Mouse (Mus musculus) Patski (cell line): ENCODE data around the gene Egfl6. TPM values are rescaled to one million over a fixed set of nuclear protein-coding genes. Genes with fewer than 3 reads are reported as not detected.

Experiments used
- ATAC-seq: fragments of 100-300 bp; one replicate; pipeline ENCODE4 v1.8.0; 2021
- CTCF ChIA-PET: fragments of 350-600 bp; sonication (Branson Sonifier 250); formaldehyde crosslinking; loops from one replicate; lab custom pipeline; 2022; ENCODE audit warnings: inconsistent platforms; lab: Charles Lee
- POLR2A ChIA-PET: fragments of 350-600 bp; sonication (Branson Sonifier 250); formaldehyde crosslinking; loops from one replicate; lab custom pipeline; 2022; ENCODE audit warnings: antibody characterized with exemption, inconsistent platforms; lab: Charles Lee
- DNase-seq: peaks from one replicate; pipeline ENCODE4 v3.0.0-alpha.2; 2011; ENCODE audit warnings: low read depth, low spot score
- H3K27me3 ChIP-seq: fragments of 371-371 bp; one replicate; pipeline ENCODE4 v1.5.1; 2021
- CTCF ChIP-seq: fragments of 100-300 bp; IDR thresholded peaks from one replicate; pipeline ENCODE4 v1.5.1; 2021
- in situ Hi-C: fragments of 300-500 bp; cut with MboI; formaldehyde crosslinking; loops from 3 replicates; pipeline ENCODE4 v1.11.1; 2018; ENCODE audit warnings: low pct_unique_long_range_greater_than_20kb, mixed read lengths
- polyA plus RNA-seq: library from polyadenylated mRNA; unstranded; gene quantifications from one replicate; pipeline ENCODE4 v1.2.3, GENCODE M21; 2021

The Egfl6 gene
- polyA plus RNA-seq: not detected

- DNase-seq: no peak
- ChIA-PET CTCF (no interaction called here), POLR2A (no interaction called here)
- no peak for ATAC-seq
- peaks cover 3% of the 10 kb centered on the region for H3K27me3 ChIP-seq
- TF ChIP-seq CTCF: no peak
- in situ Hi-C loops: no loop called here
These were observed at the start of gene Egfl6 for GRCm38 (mm10) chrX:166584947-166585824. Gene Egfl6 (minus strand): TSS chrX:166585720.

DNA sequence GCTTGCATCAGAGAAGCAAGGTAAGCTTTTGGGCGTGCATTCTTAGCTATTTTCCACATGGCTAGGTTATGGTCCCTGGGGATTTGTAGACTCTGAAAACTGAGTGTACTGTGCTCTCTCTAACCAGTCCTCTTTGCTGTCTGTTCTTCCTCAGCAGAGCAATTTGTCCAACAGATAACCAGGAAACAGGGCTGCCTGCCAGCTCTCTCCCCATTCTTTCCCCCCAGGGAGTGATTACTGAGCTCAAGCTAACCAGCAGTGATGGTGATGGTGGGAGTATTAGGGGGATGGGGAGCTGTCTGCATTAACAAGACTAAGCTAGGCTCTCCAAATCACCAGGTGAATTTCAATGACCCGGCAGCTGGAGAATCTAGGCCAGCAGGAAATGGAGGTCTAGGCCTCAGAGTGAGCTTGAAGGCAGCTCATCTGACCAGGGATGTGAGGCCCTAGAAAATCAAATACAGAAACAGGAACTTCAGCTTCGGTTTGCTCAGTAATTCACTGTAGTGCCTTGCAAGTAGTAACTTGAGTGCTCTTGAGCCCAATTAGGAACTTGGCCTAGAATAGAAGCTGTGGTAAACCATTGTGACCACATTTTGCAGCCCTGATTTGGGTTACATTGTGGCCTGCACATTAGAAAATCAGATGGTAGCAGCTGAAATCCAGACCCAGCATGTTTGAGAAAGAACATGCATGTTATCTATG, 41.5 kb upstream of the Egfl6 start:
- H3K27me3 ChIP-seq: peaks cover 7% of the 10 kb centered on the region
- in situ Hi-C loops: no loop called here
- ATAC-seq: no peak
- CTCF ChIA-PET: interaction anchor here (1.8 kb wide), 1 partner anchor 12 kb away, joined by 4 read pairs; no protein-coding TSS in a partner anchor
- TF ChIP-seq CTCF: no peak
- DNase-seq: no peak
- POLR2A ChIA-PET: interaction anchor here (0.7 to 1.3 kb wide), 2 partner anchors 10 to 198 kb away, joined by 4 read pairs; no protein-coding TSS in a partner anchor

DNA sequence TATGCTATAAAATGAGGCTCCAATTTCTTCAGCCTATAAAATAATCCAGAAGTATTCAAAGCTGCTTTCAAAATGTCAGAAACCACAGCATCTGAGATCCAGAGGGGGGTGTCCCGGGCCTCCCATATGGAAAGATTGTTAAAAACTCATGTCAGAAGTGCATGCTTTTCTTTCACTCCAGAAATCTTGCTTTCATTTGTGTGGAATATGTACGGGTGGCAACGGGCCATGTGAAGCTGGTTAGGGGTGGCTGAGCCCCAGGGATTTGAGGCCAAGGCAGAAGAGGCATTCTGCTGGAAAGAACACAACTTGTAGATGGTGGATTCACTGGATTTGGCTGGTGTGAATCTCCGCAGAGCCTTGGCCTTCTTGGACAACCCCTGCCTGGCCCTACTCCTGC, 40.7 kb upstream of the Egfl6 start:
- DNase-seq: no peak
- ChIA-PET CTCF (interaction anchor here (1.8 kb wide), 1 partner anchor 11 kb away, joined by 4 read pairs; no protein-coding TSS in a partner anchor), POLR2A (interaction anchor here (0.6 to 0.7 kb wide), 2 partner anchors 448 to 1725 kb away, joined by 3 read pairs; no protein-coding TSS in a partner anchor)
- ATAC-seq: no peak
- H3K27me3 ChIP-seq: peaks cover 4% of the 10 kb centered on the region
- in situ Hi-C loops: no loop called here
- no peak for TF ChIP-seq CTCF

GRCm38 (mm10) chrX:166623176-166623575, 37.7 kb upstream of the Egfl6 start:
- ChIA-PET POLR2A (no interaction called here), CTCF (no interaction called here)
- in situ Hi-C loops: no loop called here
- TF ChIP-seq CTCF: no peak
- H3K27me3 ChIP-seq: peaks cover 4% of the 10 kb centered on the region
- no peak for ATAC-seq
- no peak for DNase-seq

DNA sequence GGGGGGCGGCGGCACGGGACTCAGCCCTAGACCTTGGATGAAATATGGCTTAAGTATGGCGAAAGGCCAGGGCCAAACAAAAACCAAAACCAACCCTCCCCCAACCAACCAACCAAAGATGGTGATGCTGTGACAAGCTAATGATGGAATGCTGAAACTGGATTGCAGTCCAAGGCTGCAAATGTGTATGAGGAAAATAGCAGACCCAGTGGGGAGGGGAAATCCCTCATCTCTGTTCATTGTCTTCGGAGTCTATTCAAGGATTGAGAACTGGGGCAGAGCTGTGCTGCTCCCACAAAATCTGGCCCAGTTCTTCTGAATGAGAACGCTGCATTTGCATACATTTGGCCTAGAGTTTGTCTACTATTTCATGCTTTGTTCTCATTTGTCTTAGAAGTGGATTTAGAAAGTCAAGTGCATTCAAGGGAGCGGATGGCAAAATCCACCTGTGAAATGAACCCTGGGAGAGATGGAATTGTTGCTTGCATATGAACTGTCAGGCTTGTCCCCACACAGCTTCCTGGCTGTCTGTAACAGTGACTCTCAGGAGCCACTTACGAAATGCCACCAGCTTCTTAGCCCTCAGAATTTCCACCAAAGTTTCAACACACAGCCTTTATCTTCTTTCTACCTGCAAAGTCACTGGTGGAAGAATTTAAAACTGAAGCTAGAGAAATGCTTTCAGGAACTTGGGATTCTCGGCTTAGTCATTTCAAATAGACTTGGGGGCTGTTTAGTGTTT, 36.2 kb upstream of the Egfl6 start:
- DNase-seq (no peak), ATAC-seq (no peak)
- POLR2A ChIA-PET: no interaction called here
- no peak for TF ChIP-seq CTCF
- H3K27me3 ChIP-seq: peaks cover 6% of the 10 kb centered on the region
- in situ Hi-C loops: no loop called here
- CTCF ChIA-PET: no interaction called here

DNA sequence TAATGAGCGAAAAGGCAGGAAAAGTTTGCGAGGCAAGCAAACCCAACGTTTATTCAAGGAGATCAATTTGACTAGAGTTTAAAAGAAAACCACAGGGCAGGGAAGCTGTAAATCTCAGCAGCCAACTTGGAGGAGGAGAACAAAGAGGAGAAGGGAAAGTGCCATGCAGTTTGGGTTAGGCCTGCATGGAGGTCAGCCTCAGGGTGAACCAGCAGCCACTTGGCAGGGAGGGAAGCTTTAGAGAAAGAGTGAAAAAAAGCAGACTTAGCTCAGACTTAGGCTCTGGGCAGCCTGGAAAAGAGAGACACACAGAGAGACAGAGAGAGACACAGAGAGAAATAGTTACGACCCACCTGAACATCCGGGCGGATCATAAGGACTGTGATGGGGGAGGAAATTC, 35.4 kb upstream of the Egfl6 start:
- POLR2A ChIA-PET: no interaction called here
- no peak for ATAC-seq
- CTCF ChIA-PET: no interaction called here
- peaks cover 5% of the 10 kb centered on the region for H3K27me3 ChIP-seq
- TF ChIP-seq CTCF: no peak
- in situ Hi-C loops: no loop called here
- DNase-seq: no peak

- H3K27me3 ChIP-seq: peaks cover 8% of the 10 kb centered on the region
- ATAC-seq (no peak), DNase-seq (no peak)
- TF ChIP-seq CTCF: no peak
- in situ Hi-C loops: no loop called here
- POLR2A ChIA-PET: no interaction called here
- CTCF ChIA-PET: no interaction called here
These were observed 33.6 kb upstream of the Egfl6 start for GRCm38 (mm10) chrX:166619084-166619483.

DNA sequence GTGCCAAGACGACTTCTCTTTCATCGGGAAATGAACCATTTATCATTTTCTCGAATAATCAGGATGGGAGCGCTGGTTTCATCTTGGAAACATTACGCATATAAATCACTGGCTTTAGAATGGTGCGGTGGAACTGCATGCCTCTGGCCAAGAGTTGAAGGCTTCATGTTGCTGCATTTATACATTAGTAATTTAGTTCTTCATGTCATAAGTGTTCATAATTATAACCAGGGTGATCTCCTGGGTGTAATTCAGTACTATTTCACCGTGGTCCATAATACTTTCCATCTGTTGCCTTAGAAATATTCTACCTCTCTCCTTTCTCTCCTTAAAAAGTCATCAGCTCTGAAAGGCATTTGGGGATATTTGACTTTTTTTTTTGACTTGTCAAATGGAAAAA, 29.7 kb upstream of the Egfl6 start:
- no peak for TF ChIP-seq CTCF
- CTCF ChIA-PET: interaction anchor here (1.3 kb wide), 1 partner anchor 12 kb away, joined by 4 read pairs; no protein-coding TSS in a partner anchor
- in situ Hi-C loops: no loop called here
- POLR2A ChIA-PET: no interaction called here
- DNase-seq: no peak
- peaks cover 13% of the 10 kb centered on the region for H3K27me3 ChIP-seq
- no peak for ATAC-seq

- CTCF ChIA-PET: no interaction called here
- POLR2A ChIA-PET: no interaction called here
- no peak for ATAC-seq
These were observed 9.4 kb downstream of the Egfl6 start for GRCm38 (mm10) chrX:166576111-166576510.

DNA sequence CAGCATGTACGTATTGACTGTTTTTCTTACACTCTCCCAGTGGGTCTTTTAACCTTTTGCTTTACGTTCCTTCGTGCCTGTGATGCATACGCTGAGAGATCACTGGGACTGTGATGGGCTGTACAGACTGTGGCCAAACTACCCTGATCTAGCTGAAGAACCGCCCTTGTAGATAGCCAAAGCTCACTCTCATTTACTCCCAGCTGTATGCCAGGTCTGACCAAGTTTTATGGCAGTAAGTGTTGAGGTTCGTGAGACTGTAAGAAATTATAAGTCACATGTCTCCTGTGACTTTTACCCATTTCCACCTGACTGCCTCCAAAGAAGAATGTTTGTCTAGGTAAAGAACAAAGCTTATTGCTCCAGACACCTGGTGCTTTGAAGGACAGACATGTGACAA, 19.5 kb downstream of the Egfl6 start:
- no peak for ATAC-seq
- no peak for TF ChIP-seq CTCF
- no peak for DNase-seq
- ChIA-PET CTCF (no interaction called here), POLR2A (no interaction called here)
- H3K27me3 ChIP-seq: peaks cover 3% of the 10 kb centered on the region
- in situ Hi-C loops: no loop called here

More at GRCm38 (mm10) chrX:166576111-166576510, 9.4 kb downstream of the Egfl6 start:
- no peak for TF ChIP-seq CTCF
- in situ Hi-C loops: no loop called here
- no peak for DNase-seq
- H3K27me3 ChIP-seq: no peaks in the 10 kb centered on the region
